Mouse (Mus musculus) heart, postnatal 0 days (tissue): ENCODE measurements around the gene Itga8. TPM values are rescaled to one million over a fixed set of nuclear protein-coding genes. Genes with fewer than 3 reads are reported as not detected.

Experiments
- ATAC-seq: fragments of 200-750 bp; cut with Nextera tagmentation; 2 replicates; pipeline ENCODE4 v1.8.0; 2017; ENCODE audit warnings: low read depth, moderate number of reproducible peaks, moderate library complexity; ENCODE audit not compliant: insufficient read depth
- DNase-seq: peaks from one replicate; pipeline ENCODE4 v3.0.0-alpha.2; 2016; ENCODE audit warnings: low spot score
- H3K27ac ChIP-seq: fragments of 300-500 bp; sonication (generic); 2 replicates; pipeline ENCODE4 v1.5.1; 2014; ENCODE audit warnings: low read depth, mild to moderate bottlenecking
- H3K27me3 ChIP-seq: fragments of 300-500 bp; sonication (generic); 2 replicates; pipeline ENCODE4 v1.6.1; 2014; ENCODE audit warnings: low read length, mixed read lengths; ENCODE audit not compliant: control insufficient read depth, insufficient read depth
- H3K36me3 ChIP-seq: fragments of 300-500 bp; sonication (generic); replicated peaks from 2 replicates; pipeline ENCODE4 v1.6.1; 2014; ENCODE audit warnings: low read length, mixed read lengths; ENCODE audit not compliant: control insufficient read depth, insufficient read depth
- H3K4me1 ChIP-seq: fragments of 300-500 bp; sonication (generic); 2 replicates; pipeline ENCODE4 v1.6.1; 2014; ENCODE audit warnings: antibody characterized with exemption; ENCODE audit not compliant: control insufficient read depth, insufficient read depth
- H3K4me2 ChIP-seq: fragments of 300-500 bp; sonication (generic); 2 replicates; pipeline ENCODE4 v1.6.1; 2014; ENCODE audit warnings: low read depth, mild to moderate bottlenecking, low read length, moderate library complexity
- H3K4me3 ChIP-seq: fragments of 300-500 bp; sonication (generic); 2 replicates; pipeline ENCODE4 v1.5.1; 2014; ENCODE audit warnings: low read depth, low read length
- H3K9ac ChIP-seq: fragments of 300-500 bp; sonication (generic); replicated peaks from 2 replicates; pipeline ENCODE4 v1.6.1; 2014; ENCODE audit warnings: low read depth, low read length, mixed read lengths
- H3K9me3 ChIP-seq: fragments of 300-500 bp; sonication (generic); replicated peaks from 2 replicates; pipeline ENCODE4 v1.6.1; 2016; ENCODE audit warnings: low read length; ENCODE audit not compliant: control insufficient read depth
- CTCF ChIP-seq: IDR thresholded peaks from 2 replicates; pipeline ENCODE4 v1.5.1; 2016; ENCODE audit warnings: antibody characterized with exemption, control low read depth, low read depth
- EP300 ChIP-seq: IDR thresholded peaks from 2 replicates; pipeline ENCODE4 v1.6.1; 2016; ENCODE audit warnings: antibody characterized with exemption, low read depth
- WGBS: fragments of 180-500 bp; shearing (Covaris S2); extraction: QIAGEN DNeasy Blood & Tissue Kit; methylation state at CpG from one replicate; pipeline ENCODE4 v1.1.7; 2014; 5-methylcytosine and 5-hydroxymethylcytosine counted together
- polyA plus RNA-seq: library from polyadenylated mRNA; unstranded; fragments of >200 nt; fragmentation: Nextera tagmentation; extraction: Ambion mirVana; gene quantifications from 2 replicates; pipeline ENCODE4 v1.2.1, GENCODE M21; 2015
- total RNA-seq: library from RNA; depleted of rRNA; stranded (reverse); fragments of >200 nt; gene quantifications from 2 replicates; pipeline ENCODE4 v1.2.3, GENCODE M21; 2014; ENCODE audit warnings: low replicate concordance

Itga8 gene
- total and polyA plus RNA-seq, 2 experiments from 2014 or later, result 5.6 to 15.0 TPM

DNA sequence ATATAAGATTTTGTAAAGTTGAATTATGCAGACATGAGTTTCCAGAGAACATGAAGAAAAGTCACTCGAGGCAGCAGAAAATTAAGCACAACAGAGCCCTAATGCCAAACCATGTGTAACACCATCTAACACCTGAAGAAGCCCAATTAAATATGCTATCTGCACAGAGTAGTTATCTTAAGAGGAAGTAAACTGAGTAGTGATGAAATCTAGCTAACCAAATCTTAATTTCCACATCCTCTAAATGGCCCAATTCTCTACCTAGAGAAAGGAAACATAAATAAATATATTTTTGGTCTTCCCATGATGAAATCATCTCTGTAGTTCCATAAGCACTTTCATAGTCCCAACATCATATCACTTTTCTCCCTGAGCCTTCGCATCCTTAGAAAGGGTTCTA, 193.4 kb downstream of the Itga8 start:
- Histone ChIP-seq H3K4me1 (no peaks in the 10 kb centered on the region), H3K27me3 (no peaks in the 10 kb centered on the region), H3K27ac (no peak overlapping the region), H3K36me3 (no peaks in the 10 kb centered on the region), H3K4me3 (no peak overlapping the region), H3K9ac (no peak overlapping the region), H3K9me3 (no peaks in the 10 kb centered on the region), H3K4me2 (no peak overlapping the region)
- DNase-seq (no peak), ATAC-seq (no peak)
- TF ChIP-seq CTCF (no peak), EP300 (no peak)
- WGBS, result 80% methylated on average over 2 of the region's 2 CpGs

GRCm38 (mm10) chr2:12107265-12107664, 194.5 kb downstream of the Itga8 start:
- DNase-seq (no peak), ATAC-seq (no peak)
- H3K4me2 ChIP-seq, result no peak overlapping the region
- no peak overlapping the region for H3K9ac ChIP-seq
- H3K27ac ChIP-seq, result no peak overlapping the region
- H3K4me1 ChIP-seq, result no peaks in the 10 kb centered on the region
- no peak overlapping the region for H3K4me3 ChIP-seq
- H3K27me3 ChIP-seq, result no peaks in the 10 kb centered on the region
- 66% methylated on average over 2 of the region's 2 CpGs for WGBS
- no peaks in the 10 kb centered on the region for H3K36me3 ChIP-seq
- H3K9me3 ChIP-seq, result no peaks in the 10 kb centered on the region
- TF ChIP-seq CTCF (no peak), EP300 (no peak)

- ATAC-seq (no peak), DNase-seq (no peak)
- TF ChIP-seq EP300, result no peak
- no peak for TF ChIP-seq CTCF
- Histone ChIP-seq H3K9me3 (no peaks in the 10 kb centered on the region), H3K4me3 (no peak overlapping the region), H3K4me1 (no peaks in the 10 kb centered on the region), H3K36me3 (no peaks in the 10 kb centered on the region), H3K4me2 (no peak overlapping the region), H3K27me3 (no peaks in the 10 kb centered on the region), H3K27ac (no peak overlapping the region), H3K9ac (no peak overlapping the region)
- WGBS, result 44% methylated on average over 1 of the region's 1 CpGs
Observed at GRCm38 (mm10) chr2:12103183-12103582, 198.5 kb downstream of the Itga8 start.

DNA sequence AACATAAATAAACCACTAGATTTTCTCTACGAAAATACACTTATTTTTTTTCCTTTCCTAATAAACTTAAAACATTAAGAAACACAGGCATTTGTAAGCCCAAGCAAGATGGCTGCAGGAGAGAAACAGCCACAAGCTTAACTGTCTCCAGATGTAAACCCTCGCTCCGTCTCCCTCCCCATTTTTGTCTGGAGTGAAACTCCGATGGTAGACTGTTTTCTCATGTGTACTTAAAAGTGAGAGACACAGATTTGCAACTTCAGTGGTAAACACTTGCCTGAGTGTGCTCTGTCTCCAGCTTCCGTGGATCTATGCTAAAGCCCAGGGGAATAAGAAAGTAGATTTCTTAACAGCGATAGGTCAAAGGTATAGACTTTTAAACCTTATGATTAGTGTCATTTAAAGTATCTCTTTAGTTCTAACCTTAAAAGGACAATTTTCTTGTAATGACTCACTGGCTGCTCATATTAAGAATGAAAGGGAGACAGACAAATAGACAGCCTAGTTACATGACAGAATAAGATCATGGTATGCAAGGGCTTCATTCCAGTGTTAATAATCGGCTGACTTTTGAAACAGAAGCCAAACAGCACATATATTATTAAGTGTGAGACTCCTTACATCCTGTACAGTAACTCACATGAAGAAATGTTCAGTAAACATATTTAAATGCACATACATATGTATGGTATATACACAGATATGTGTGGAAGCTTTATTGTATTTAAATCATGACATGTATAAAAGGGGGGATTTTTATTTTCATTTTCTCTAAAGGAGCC, 209.3 kb downstream of the Itga8 start:
- TF ChIP-seq EP300 (no peak), CTCF (no peak)

GRCm38 (mm10) chr2:12090993-12091392, 210.7 kb downstream of the Itga8 start:
- Histone ChIP-seq H3K4me2 (no peak overlapping the region), H3K27me3 (no peaks in the 10 kb centered on the region), H3K9me3 (no peaks in the 10 kb centered on the region), H3K36me3 (no peaks in the 10 kb centered on the region), H3K4me3 (no peak overlapping the region), H3K9ac (no peak overlapping the region), H3K27ac (no peak overlapping the region), H3K4me1 (no peaks in the 10 kb centered on the region)
- 75% methylated on average over 2 of the region's 2 CpGs for WGBS
- DNase-seq (no peak), ATAC-seq (no peak)
- TF ChIP-seq CTCF, result no peak
- no peak for TF ChIP-seq EP300

More for the DNA sequence above, 209.3 kb downstream of the Itga8 start:
- Histone ChIP-seq H3K27me3 (no peaks in the 10 kb centered on the region), H3K4me1 (no peaks in the 10 kb centered on the region), H3K4me3 (no peak overlapping the region), H3K9me3 (no peaks in the 10 kb centered on the region; the same call in 1 of the 2 replicates), H3K27ac (no peak overlapping the region), H3K36me3 (no peaks in the 10 kb centered on the region), H3K4me2 (no peak overlapping the region), H3K9ac (no peak overlapping the region)
- ATAC-seq (no peak), DNase-seq (no peak)
- WGBS, result 68% methylated on average over 7 of the region's 7 CpGs

- H3K9me3 ChIP-seq, result no peaks in the 10 kb centered on the region
- H3K4me2 ChIP-seq, result no peak overlapping the region
- TF ChIP-seq CTCF (no peak), EP300 (no peak)
- H3K36me3 ChIP-seq, result no peaks in the 10 kb centered on the region
- ATAC-seq, result no peak
- H3K27ac ChIP-seq, result no peak overlapping the region
- H3K27me3 ChIP-seq, result no peaks in the 10 kb centered on the region
- DNase-seq, result no peak
- H3K9ac ChIP-seq, result no peak overlapping the region
- 68% methylated on average over 2 of the region's 2 CpGs for WGBS
- no peaks in the 10 kb centered on the region for H3K4me1 ChIP-seq
- H3K4me3 ChIP-seq, result no peak overlapping the region
Observed at GRCm38 (mm10) chr2:12085492-12085891, 216.2 kb downstream of the Itga8 start.
